In the genomic region with DNA sequence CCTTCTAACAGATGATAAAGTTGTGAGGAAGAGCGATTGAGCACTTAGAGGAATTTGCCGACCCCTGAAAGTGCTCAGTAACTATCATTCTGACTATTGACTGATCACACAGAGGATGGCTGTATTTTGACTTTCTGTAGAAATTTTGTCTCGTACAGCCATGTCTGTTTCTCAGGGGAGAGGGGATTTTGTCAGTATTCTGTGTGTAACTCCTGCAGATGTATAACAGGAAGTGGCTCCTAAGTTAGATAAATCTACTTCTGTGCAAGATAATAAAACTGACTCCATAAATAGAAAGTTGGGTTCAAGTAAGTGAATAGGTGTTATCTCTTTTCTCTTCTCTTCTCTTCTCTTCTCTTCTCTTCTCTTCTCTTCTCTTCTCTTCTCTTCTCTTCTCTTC, we compare ENCODE assay signal across 23 mouse cellular contexts.
"Had no signal": no experiment of that assay in that cellular context is flagged by ENCODE, and none has a peak within 500 bp of the region (broad histone marks: within the 10 kb centered on the region; RNA-seq: fewer than 3 reads in every experiment).

No protein-coding gene starts in this region.

- H3K36me3 ChIP-seq: heart, embryonic 10.5 days; heart, embryonic 12.5 days; hindbrain, embryonic 13.5 days; hindbrain, embryonic 15.5 days; limb, embryonic 10.5 days; limb, embryonic 12.5 days; liver, embryonic 13.5 days; liver, embryonic 15.5 days had no signal

- H3K9me3 ChIP-seq: heart, embryonic 10.5 days; heart, embryonic 12.5 days; hindbrain, embryonic 13.5 days; hindbrain, embryonic 15.5 days; limb, embryonic 10.5 days; limb, embryonic 12.5 days; liver, embryonic 13.5 days; liver, embryonic 15.5 days had no signal

- H3K27ac ChIP-seq: gastrocnemius, adult 2 months; heart, embryonic 10.5 days; hindbrain, embryonic 13.5 days; hindbrain, embryonic 15.5 days; layer of hippocampus, adult 2 months; left cerebral cortex, adult 2 months; limb, embryonic 10.5 days; limb, embryonic 12.5 days; liver, embryonic 13.5 days; liver, embryonic 15.5 days had no signal

- ATAC-seq: intestine, embryonic 16.5 days had no signal

- H3K4me1 ChIP-seq: heart, embryonic 10.5 days; heart, embryonic 12.5 days; hindbrain, embryonic 13.5 days; hindbrain, embryonic 15.5 days; limb, embryonic 10.5 days; limb, embryonic 12.5 days; liver, embryonic 13.5 days; liver, embryonic 15.5 days had no signal

- H3K4me2 ChIP-seq: heart, embryonic 12.5 days; hindbrain, embryonic 13.5 days; hindbrain, embryonic 15.5 days; limb, embryonic 12.5 days; liver, embryonic 11.5 days; liver, embryonic 13.5 days; liver, embryonic 15.5 days had no signal

- H3K9ac ChIP-seq: heart, embryonic 12.5 days; hindbrain, embryonic 13.5 days; hindbrain, embryonic 15.5 days; limb, embryonic 12.5 days; liver, embryonic 13.5 days; liver, embryonic 15.5 days had no signal

- H3K27me3 ChIP-seq: heart, embryonic 12.5 days; hindbrain, embryonic 13.5 days; hindbrain, embryonic 15.5 days; limb, embryonic 12.5 days; liver, embryonic 13.5 days; liver, embryonic 15.5 days had no signal

- H3K4me3 ChIP-seq: gastrocnemius, adult 2 months; heart, embryonic 10.5 days; heart, embryonic 12.5 days; hindbrain, embryonic 13.5 days; hindbrain, embryonic 15.5 days; layer of hippocampus, adult 2 months; left cerebral cortex, adult 2 months; limb, embryonic 10.5 days; limb, embryonic 12.5 days; liver, embryonic 13.5 days; liver, embryonic 15.5 days had no signal

- DNase-seq: gastrocnemius, adult 2 months; gastrocnemius, postnatal 10 days; gastrocnemius, postnatal 25 days; heart, adult 18-20 months; heart, postnatal 10 days; kidney, adult 11 months; kidney, adult 2 months; kidney, postnatal 10 days; kidney, postnatal 25 days; kidney, postnatal 4 days; liver; liver, embryonic 13.5 days had no signal
